Mouse (Mus musculus): ENCODE measurements around the gene Cphx1.
"Not testable (repeated sequence)": the region's sequence is repeated elsewhere in the genome, so short reads cannot be mapped to it uniquely, and the experiment has no call there.

Gene Cphx1

GRCm38 (mm10) chr14:25938004-25938403 is at the start of gene Cphx1:
TSS of gene Cphx1 (plus strand) at chr14:25938304.
- DNase-seq (ENCODE audit: low spot score in 2 of 2): not testable (repeated sequence)

- not testable (repeated sequence) for DNase-seq (ENCODE audit: low spot score in 2 of 2)
Observed at GRCm38 (mm10) chr14:25894566-25894965, 43.5 kb upstream of the Cphx1 start.

DNA sequence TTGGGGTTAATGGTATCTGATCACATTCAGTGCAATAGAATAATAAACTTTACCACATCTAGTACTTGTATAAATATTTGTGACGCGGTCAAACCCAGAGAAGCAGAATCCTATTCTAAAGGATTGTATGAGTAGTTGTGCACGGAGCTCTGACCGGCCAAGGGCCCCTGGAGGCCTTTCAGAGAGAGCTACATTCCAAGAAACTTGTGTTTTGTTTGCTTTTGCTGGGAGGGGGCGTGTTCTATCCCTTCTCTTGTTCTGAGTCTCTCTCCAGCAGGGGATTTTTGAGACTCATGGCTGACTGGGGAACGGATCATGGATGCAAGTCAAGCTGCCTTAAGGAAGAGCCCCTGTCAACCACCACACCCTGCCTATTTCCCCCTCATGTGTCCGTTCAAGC is 42.4 kb upstream of the Cphx1 start:
- DNase-seq (ENCODE audit: low spot score in 2 of 2): not testable (repeated sequence)

DNA sequence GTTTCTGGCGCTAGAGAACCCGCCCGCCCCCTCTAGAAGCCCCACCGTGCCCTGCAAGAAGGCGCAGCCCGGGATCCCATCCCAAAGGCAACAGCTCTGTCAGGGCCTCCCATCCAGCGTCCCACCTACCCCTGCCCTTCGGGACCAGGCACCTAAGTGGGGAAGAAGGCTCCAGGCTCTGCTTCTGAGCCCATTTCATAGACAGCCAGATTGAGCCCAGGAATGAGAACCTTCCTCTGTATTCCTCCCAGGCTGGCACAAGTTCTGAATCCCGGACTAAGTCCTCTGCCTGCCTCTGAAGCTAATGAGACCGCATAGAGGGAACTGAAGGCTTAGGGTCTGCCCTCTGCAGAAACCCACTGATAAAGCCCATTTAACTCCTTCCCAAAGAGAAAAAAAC is 35.1 kb upstream of the Cphx1 start, which contains the start of gene Plac9a:
Gene Plac9a (minus strand): TSS at position 101 of the 400 bp plus-strand sequence.
- not testable (repeated sequence) for DNase-seq (ENCODE audit: low spot score in 2 of 2)

DNA sequence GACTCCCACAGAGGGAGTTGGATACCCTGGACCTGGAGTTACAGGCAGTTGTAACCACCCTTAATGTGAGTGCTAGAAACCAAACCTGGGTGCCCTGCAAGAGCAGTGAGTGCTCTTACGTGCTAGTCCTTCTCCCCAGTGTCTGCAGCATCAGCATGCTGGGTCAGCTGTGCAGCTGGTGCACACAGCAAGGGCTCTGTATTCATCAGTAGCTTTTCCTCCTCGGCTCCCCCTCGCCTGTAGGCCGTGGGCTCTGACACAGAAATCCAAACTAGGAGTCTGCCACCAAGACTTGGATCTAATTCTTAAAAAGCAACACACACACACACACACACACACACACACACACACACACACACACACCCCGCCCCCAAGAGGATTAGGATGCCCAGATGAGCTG is 32.9 kb upstream of the Cphx1 start:
- DNase-seq (ENCODE audit: low spot score in 2 of 2): not testable (repeated sequence)

- DNase-seq (ENCODE audit: low spot score in 2 of 2): not testable (repeated sequence)
Observed at GRCm38 (mm10) chr14:25907272-25907671, 30.8 kb upstream of the Cphx1 start.

- not testable (repeated sequence) for DNase-seq (ENCODE audit: low spot score in 2 of 2)
Observed at GRCm38 (mm10) chr14:25908976-25909375, 29.1 kb upstream of the Cphx1 start.

DNA sequence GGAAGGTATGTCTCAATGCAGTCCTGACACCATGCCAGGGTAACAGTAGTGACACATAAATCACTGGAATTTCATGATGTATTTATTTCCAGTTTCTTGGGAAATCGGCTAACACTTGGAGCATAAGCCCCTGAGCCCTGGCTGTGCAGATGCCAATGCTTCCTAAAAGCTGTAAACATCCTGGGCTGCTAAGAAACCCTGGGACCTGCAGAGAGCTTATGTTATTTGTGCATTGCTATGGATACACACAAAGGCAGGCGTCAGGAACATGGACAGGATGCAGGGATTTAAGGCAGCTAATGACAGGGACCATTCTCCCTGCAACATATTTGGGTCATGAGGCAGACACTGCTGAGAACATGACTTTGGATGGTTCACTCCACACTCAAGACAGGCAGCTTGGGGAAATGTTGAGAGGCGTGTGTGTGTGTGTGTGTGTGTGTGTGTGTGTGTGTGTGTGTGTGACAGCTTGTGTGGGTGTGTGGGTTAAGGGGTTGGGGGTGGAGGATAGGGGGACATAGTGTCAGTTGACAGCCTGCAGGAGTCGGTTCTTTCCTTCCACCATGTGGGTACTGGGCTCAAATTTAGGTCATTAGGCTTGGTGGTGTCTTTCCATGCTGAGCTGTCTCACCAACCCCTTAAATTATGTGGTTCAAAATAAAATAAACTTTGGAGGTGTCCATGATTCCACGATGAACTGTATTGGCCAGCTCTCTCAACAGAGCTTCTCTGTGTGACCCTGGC is 19.5 kb upstream of the Cphx1 start:
- DNase-seq (ENCODE audit: low spot score in 2 of 2): not testable (repeated sequence)

DNA sequence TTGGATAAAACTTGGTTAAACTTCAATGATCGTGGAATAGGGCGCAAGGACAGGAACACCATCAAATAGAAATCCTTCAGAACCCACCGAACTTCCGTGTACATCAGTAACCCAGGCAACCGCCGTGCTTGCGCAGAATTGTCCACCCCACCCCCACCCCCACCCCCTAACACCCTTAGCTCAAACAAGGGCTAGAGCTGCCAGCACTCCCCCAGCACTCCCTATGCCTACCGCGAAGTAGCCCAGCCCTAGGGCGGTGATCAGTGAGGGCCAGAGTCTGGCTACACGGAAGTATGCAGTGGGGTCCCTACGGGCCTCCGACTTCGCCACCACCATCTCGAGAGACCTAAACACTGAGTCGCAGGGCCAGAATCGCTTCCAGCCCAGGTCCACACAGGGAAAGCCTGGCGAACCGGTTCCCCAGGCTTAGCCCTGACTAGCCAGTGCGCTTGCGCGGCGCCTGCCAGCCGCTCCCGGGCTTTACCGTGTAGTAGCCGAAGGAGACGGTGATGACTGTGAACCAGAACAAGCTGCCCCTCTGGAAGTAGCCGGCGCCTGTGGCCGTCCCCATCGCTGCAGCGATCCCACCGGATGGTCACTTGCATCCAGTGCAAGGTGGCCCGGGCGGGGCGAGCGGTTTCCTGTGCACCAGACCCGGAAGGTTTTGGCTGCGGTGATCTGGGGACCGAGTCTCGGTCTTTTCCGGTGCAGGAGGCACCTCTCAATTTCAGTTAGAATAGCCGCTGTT is 11.1 kb upstream of the Cphx1 start:
- DNase-seq (ENCODE audit: low spot score in 2 of 2): not testable (repeated sequence)

GRCm38 (mm10) chr14:25927562-25927881 is 10.6 kb upstream of the Cphx1 start, which contains the start of gene Tmem254a:
TSS of gene Tmem254a (minus strand) at chr14:25927672.
- not testable (repeated sequence) for DNase-seq (ENCODE audit: low spot score in 2 of 2)

DNA sequence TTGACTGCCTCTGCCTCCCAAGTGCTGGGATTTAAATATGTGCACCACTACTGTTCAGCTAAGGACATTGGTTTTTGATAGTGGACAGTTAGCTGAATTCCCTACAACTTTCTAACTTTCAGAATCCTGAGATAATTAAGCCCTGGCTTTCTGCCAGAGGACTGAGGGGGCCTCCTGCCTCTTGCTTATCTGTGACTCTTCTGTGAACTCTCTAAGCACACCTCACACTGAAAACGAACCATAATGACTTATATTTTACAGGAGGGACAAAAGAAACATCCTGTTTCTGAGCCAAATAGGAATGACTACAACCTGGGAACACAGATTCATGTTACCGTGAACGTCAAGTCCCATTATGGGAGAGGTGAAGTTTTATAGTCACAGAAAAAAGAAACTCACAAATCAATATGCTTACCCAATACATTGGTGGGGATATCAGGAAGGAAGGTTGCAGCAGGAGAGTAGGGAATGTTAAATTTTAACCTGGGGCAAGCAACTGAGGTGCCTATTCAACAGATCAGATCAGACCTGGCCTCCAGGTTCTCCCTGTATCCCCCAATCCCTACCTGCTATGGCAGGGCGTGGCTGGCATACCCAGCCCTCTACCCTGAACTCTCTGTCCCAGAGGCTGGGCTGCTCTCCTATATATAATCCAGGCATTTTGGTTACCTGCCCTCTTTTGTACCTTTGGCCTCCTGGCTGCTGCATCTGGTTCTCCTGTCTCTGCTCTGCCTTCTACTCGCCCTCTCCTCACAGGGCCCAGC is 1.1 kb upstream of the Cphx1 start:
- DNase-seq (ENCODE audit: low spot score in 2 of 2): not testable (repeated sequence)

DNA sequence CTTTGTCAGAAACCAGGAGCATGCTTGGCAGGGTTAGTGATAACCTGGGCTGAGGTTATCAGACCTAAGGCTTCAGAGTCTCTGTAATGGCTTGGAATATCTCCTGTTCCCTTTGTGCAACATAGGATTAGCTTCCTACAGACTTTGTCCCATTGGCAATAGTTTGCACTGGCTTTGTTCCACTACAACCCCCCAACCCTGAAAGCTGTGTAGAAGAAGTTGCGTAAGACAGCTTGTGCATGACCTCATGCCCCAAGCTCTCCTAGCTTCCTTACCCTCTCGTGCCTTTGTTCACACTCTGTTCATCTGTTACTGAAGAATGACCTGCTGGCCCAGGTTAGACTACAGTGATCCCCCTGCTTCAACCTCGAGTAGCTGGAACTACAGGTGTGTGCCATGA is 19.8 kb downstream of the Cphx1 start:
- DNase-seq (ENCODE audit: low spot score in 2 of 2): not testable (repeated sequence)

DNA sequence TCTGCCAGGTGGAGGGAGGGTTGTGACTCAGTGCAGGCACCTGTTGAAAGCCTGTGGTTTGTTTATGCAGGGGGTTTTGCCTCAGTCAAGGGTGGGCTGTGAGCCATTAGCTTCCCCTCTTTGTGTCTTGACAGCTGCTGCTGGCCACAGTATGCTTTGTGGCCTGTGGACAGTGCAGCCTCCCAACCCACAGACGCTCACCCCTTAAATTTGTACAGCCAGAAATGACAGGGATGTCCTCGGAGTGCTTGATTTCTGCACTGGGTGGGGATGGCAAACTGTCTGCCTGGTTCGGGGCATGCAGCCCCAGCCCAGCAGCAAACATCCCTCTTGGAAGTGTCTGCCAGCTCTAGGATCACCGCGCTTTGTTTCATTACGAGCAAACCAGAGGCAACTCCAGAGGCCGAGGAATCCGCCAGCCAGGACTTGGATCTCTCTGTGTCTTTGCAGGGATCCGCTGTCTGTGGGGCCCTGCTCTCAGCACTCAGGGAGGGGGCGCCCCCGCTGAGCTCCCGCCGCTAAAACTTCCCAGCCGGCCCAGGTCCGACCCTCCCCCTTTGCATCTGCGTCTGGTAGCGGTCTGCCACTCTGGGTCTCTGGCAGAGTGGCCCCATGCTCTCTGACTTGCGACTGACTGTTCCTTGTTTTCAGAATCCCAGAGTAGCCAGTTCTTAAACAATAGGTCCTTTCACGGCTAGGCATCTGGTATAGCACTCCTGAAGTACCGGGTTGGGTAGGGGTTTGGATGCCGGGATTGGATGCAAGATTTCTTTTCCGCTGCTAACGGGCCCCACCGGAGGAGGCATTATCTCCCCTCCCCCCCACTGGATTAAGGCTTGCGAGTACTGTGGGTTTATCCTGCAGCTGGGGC is 40.5 kb downstream of the Cphx1 start, which contains the start of gene Duxbl1:
Gene Duxbl1 (plus strand): TSS at position 207 of the 871 bp plus-strand sequence.
- DNase-seq (ENCODE audit: low spot score in 2 of 2): not testable (repeated sequence)

DNA sequence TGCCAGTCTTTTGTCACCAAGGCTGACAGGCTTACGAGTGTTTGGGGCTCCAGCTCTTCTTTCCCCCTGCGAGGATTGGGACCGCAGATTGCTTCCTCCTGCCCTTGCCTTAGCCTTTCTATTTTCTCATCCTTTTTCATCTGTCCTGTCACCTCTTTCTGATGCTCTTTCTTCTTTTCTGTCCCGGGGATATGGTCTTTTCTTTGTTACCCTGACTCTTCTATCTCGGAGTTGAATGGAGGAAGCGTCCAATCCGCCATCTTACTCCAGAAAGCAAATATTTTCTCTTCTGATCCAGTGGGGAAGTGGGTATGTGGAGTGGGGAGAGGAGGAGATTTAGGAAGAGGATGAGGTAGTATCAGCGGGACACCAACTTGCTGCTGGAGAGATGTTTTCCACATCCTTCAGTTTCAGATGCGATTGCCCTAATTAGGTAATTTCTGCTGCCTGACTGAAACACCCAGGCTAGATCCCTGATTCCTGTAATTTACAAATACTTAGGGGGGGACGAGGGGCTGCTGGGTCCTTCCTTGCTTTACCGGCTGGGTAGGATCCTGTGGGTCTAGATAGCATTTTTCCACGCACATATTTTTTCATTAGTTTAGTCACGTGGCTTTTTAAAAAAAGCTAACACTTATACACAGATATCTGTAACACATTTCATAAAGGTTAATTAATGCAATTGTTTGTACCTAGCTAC is 41.3 kb downstream of the Cphx1 start:
- not testable (repeated sequence) for DNase-seq (ENCODE audit: low spot score in 2 of 2)

DNA sequence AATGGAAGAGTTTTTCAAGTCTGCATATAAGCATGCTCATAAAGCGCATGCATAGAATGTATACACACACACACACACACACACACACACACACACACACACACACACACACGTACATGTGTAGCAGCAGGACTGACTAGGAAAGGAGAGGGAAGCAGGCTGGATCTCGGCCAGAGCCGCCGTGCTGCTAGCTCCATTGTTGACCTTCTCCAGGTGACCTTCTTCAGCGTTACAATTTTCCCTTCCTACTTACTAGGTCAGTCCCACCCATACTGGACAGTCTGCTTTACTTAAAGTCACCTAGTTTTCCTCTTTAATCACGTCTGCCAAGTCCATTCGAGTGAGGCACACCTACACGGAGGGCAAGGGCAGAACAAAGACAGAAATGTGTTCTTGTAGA is 43.8 kb downstream of the Cphx1 start:
- DNase-seq (ENCODE audit: low spot score in 2 of 2): not testable (repeated sequence)
